12 mouse cellular contexts compared by ENCODE assay signal in genomic region chr17:73390191-73391089, GRCm38 (mm10). TPM values are rescaled to one million over a fixed set of nuclear protein-coding genes. Genes with fewer than 3 reads are reported as not detected.
DNase-seq lines count a peak whose midpoint lies in the region; ATAC-seq and TF ChIP-seq lines count a peak whose summit lies in the region.
"Had no signal": no experiment of that assay in that cellular context is flagged by ENCODE, and none has a peak within 500 bp of the region (broad histone marks: within the 10 kb centered on the region; RNA-seq: fewer than 3 reads in every experiment).

No protein-coding gene starts in this region.

- dilution Hi-C loops in CH12.LX (cut with MboI; ENCODE audit: extremely low pct_ligation_motif_present, extremely low pct_unique_long_range_greater_than_20kb, low sequenced_read_pairs) = no loop called here

- no peak overlapping the region for H3K27ac ChIP-seq in CH12.LX (ENCODE audit: insufficient read depth, low read depth)
- H3K27ac ChIP-seq in hindbrain, embryonic 16.5 days (ENCODE audit: low read depth, low read length) = peak overlapping the region; percentile 24; the same call in 1 of the 2 replicates

- H3K79me2 ChIP-seq in CH12.LX (replicated peaks; ENCODE audit: control insufficient read depth, extremely low read depth, insufficient read depth, poor library complexity, severe bottlenecking) = no peaks in the 10 kb centered on the region

- no peak overlapping the region for H3K9ac ChIP-seq in CH12.LX (ENCODE audit: insufficient read depth, low read depth)
- H3K9ac ChIP-seq in hindbrain, embryonic 16.5 days (ENCODE audit: low read depth, low read length) = no peak overlapping the region

- peak overlapping the region; percentile 45 for H3K4me2 ChIP-seq in CH12.LX (ENCODE audit: insufficient read depth, low read depth, poor library complexity, severe bottlenecking)
- H3K4me2 ChIP-seq in hindbrain, embryonic 16.5 days (ENCODE audit: low read length) = no peak overlapping the region

- H3K4me3 ChIP-seq in CH12.LX (replicated peaks in 1 of 3; ENCODE audit: low read depth in 2 of 3, low read length in 2 of 3, poor library complexity in 1 of 3) = no peak overlapping the region
- no peak overlapping the region for H3K4me3 ChIP-seq in hindbrain, embryonic 16.5 days (ENCODE audit: low read length)

- DNase-seq in cerebellum, postnatal 25 days = peak; percentile 14
- no peak for DNase-seq in cerebellum, postnatal 36 days
- DNase-seq in CH12.LX (ENCODE audit: extremely low read depth) = no peak
- DNase-seq in layer of hippocampus, postnatal 14 days (ENCODE audit: low spot score in 2 of 2) = peak; percentile 66 to 73
- DNase-seq in urinary bladder, adult 18-20 months (ENCODE audit: low spot score in 2 of 2) = no peak
- DNase-seq in heart, adult 8-10 months (ENCODE audit: low spot score) = no peak
- DNase-seq: embryo, embryonic 11 days; right cerebral cortex, postnatal 14 days had no signal

- H3K9me3 ChIP-seq in CH12.LX (replicated peaks; ENCODE audit: low read length) = no peaks in the 10 kb centered on the region
- H3K9me3 ChIP-seq in hindbrain, embryonic 16.5 days (ENCODE audit: control insufficient read depth, low read length) = no peaks in the 10 kb centered on the region

- TF ChIP-seq POLR2A in CH12.LX (IDR thresholded peaks at IDR 0.05; ENCODE audit: low read depth, low read length) = no peak

- no peaks in the 10 kb centered on the region for H3K27me3 ChIP-seq in CH12.LX (replicated peaks)
- no peaks in the 10 kb centered on the region for H3K27me3 ChIP-seq in hindbrain, embryonic 16.5 days (replicated peaks; ENCODE audit: control insufficient read depth, insufficient read depth, low read length)

- in situ Hi-C loops in CH12.LX (cut with MboI; ENCODE audit: low pct_ligation_motif_present, low pct_unique_long_range_greater_than_20kb, low sequenced_read_pairs) = no loop called here

- H3K4me1 ChIP-seq in CH12.LX (ENCODE audit: control insufficient read depth in 1 of 2, insufficient read depth in 2 of 2) = peaks cover 0 to 20% of the 10 kb centered on the region in 2 experiments; a peak in 2 of 4 replicates
- peaks cover 11% of the 10 kb centered on the region for H3K4me1 ChIP-seq in hindbrain, embryonic 16.5 days (ENCODE audit: control insufficient read depth, insufficient read depth, low read depth, low read length)

- 36% methylated on average over 7 of the region's 7 CpGs for WGBS in hindbrain, embryonic 16.5 days

- ATAC-seq in hindbrain, embryonic 16.5 days = peak; percentile 82
- ATAC-seq in monocyte, adult 5-6 weeks (replicated peaks; ENCODE audit: insufficient number of reproducible peaks, low FRiP score, low TSS enrichment, poor library complexity, severe bottlenecking) = no peak

- no peak for TF ChIP-seq EP300 in CH12.LX (IDR thresholded peaks at IDR 0.05; ENCODE audit: low read length)

- no peak for TF ChIP-seq CTCF in CH12.LX (conservative IDR thresholded peaks at IDR 0.05 in 1 of 2, IDR thresholded peaks at IDR 0.05 in 1 of 2; ENCODE audit: low read depth in 2 of 2, low read length in 2 of 2)

- TF ChIP-seq RAD21 in CH12.LX (IDR thresholded peaks at IDR 0.05; ENCODE audit: low read depth, low read length) = no peak

- no peaks in the 10 kb centered on the region for H3K36me3 ChIP-seq in CH12.LX (replicated peaks in 1 of 2; ENCODE audit: control insufficient read depth in 1 of 2, insufficient read depth in 1 of 2, low read length in 1 of 2)
- H3K36me3 ChIP-seq in hindbrain, embryonic 16.5 days (ENCODE audit: control insufficient read depth, insufficient read depth, low read length) = no peaks in the 10 kb centered on the region

TF ChIP-seq in CH12.LX, 34 proteins besides CTCF, POLR2A, EP300 and RAD21:
- no peak for TF ChIP-seq ZNF384 (IDR thresholded peaks at IDR 0.05; ENCODE audit: low read depth, low read length)
- no peak for TF ChIP-seq NRF1 (IDR thresholded peaks at IDR 0.05; ENCODE audit: low read depth, low read length)
- TF ChIP-seq TCF12 (IDR thresholded peaks at IDR 0.05; ENCODE audit: low read depth, low read length) = no peak
- no peak for TF ChIP-seq ZMIZ1 (IDR thresholded peaks at IDR 0.05; ENCODE audit: low read depth, low read length)
- no peak for TF ChIP-seq E2F4 (IDR thresholded peaks at IDR 0.05; ENCODE audit: insufficient replicate concordance, low read depth, low read length)
- no peak for TF ChIP-seq CHD1 (IDR thresholded peaks at IDR 0.05; ENCODE audit: low read depth, low read length)
- no peak for TF ChIP-seq USF2 (conservative IDR thresholded peaks at IDR 0.05; ENCODE audit: low read depth, low read length)
- no peak for TF ChIP-seq ETS1 (conservative IDR thresholded peaks at IDR 0.05; ENCODE audit: low read depth, low read length)
- no peak for TF ChIP-seq ELF1 (IDR thresholded peaks at IDR 0.05; ENCODE audit: low read depth, low read length)
- no peak for TF ChIP-seq IRF4 (IDR thresholded peaks at IDR 0.05; ENCODE audit: low read depth, low read length)
- no peak for TF ChIP-seq MXI1 (IDR thresholded peaks at IDR 0.05; ENCODE audit: low read depth, low read length)
- no peak for TF ChIP-seq JUN (IDR thresholded peaks at IDR 0.05; ENCODE audit: insufficient read depth, low read depth, low read length)
- no peak for TF ChIP-seq MAFK (IDR thresholded peaks at IDR 0.05; ENCODE audit: insufficient replicate concordance, low read length)
- no peak for TF ChIP-seq RCOR1 (conservative IDR thresholded peaks at IDR 0.05; ENCODE audit: low read depth, low read length)
- TF ChIP-seq UBTF (IDR thresholded peaks at IDR 0.05; ENCODE audit: low read depth, low read length) = no peak
- TF ChIP-seq ZC3H11A (IDR thresholded peaks at IDR 0.05; ENCODE audit: low read depth, low read length) = no peak
- TF ChIP-seq USF1 (IDR thresholded peaks at IDR 0.05; ENCODE audit: low read depth, low read length) = no peak
- no peak for TF ChIP-seq MAZ (IDR thresholded peaks at IDR 0.05; ENCODE audit: low read depth, low read length)
TF ChIP-seq in CH12.LX: peak in this region for 0.

RNA-seq across cellular contexts. Expression of gene Capn13, which starts 10.2 kb away (rescaled TPM):
- total RNA-seq in CH12.LX (2012; rRNA removed) (not detected in 2 replicates), CH12.LX (2014; rRNA removed) (not detected in 2 replicates)
- not detected in 2 replicates for polyA plus RNA-seq in CH12.LX (2012; ENCODE audit: insufficient read length, low read depth)
- polyA plus RNA-seq in hindbrain, embryonic 16.5 days (2015; fragmentation: Nextera tagmentation; extraction: Ambion mirVana) = 0.10 and 0.11 TPM in 2 replicates
- not detected for total RNA-seq in layer of hippocampus, postnatal 14 days (2021)
- not detected for total RNA-seq in heart, adult 8-10 months (2022)
- 0.10 TPM in 1 of 3 replicates, not detected in the others for total RNA-seq in monocyte, adult 5-6 weeks (2017)
- total RNA-seq: gastrocnemius, adult 8-10 months had no signal
- polyA plus RNA-seq: limb, embryonic 11.5 days had no signal

Comparison
In these comparisons a context has a peak if more than half of its experiments do, and no peak if none do; other contexts are left out.
1. DNase-seq: peak in cerebellum, postnatal 25 days (2 of 2) and layer of hippocampus, postnatal 14 days (2 of 2); none in cerebellum, postnatal 36 days (0 of 2), CH12.LX (single experiment), urinary bladder, adult 18-20 months (0 of 2) and heart, adult 8-10 months (single experiment).